Mouse (Mus musculus) embryonic facial prominence, embryonic 12.5 days (tissue): Measurements from ENCODE around the gene Clec18a. TPM values are rescaled to one million over a fixed set of nuclear protein-coding genes. Genes with fewer than 3 reads are reported as not detected.
"Not testable (repeated sequence)": the region's sequence is repeated elsewhere in the genome, so short reads cannot be mapped to it uniquely, and the experiment has no call there.

Source experiments
- ATAC-seq: fragments of 200-750 bp; cut with Nextera tagmentation; 2 replicates; pipeline ENCODE4 v1.8.0; 2017; ENCODE audit not compliant: insufficient number of reproducible peaks, insufficient read depth, low FRiP score, low TSS enrichment
- H3K27ac ChIP-seq: fragments of 300-500 bp; sonication (generic); 2 replicates; pipeline ENCODE4 v1.5.1; 2016; ENCODE audit warnings: mild to moderate bottlenecking
- H3K27me3 ChIP-seq: fragments of 300-500 bp; sonication (generic); 2 replicates; pipeline ENCODE4 v1.6.1; 2016; ENCODE audit warnings: mild to moderate bottlenecking, moderate library complexity
- H3K36me3 ChIP-seq: fragments of 300-500 bp; sonication (generic); 2 replicates; pipeline ENCODE4 v1.6.1; 2016; ENCODE audit warnings: mild to moderate bottlenecking
- H3K4me1 ChIP-seq: fragments of 300-500 bp; sonication (generic); 2 replicates; pipeline ENCODE4 v1.6.1; 2016
- H3K4me2 ChIP-seq: fragments of 300-500 bp; sonication (generic); replicated peaks from 2 replicates; pipeline ENCODE4 v1.6.1; 2016; ENCODE audit warnings: mild to moderate bottlenecking, moderate library complexity
- H3K4me3 ChIP-seq: fragments of 300-500 bp; sonication (generic); 2 replicates; pipeline ENCODE4 v1.5.1; 2016; ENCODE audit warnings: mild to moderate bottlenecking
- H3K9ac ChIP-seq: fragments of 300-500 bp; sonication (generic); 2 replicates; pipeline ENCODE4 v1.6.1; 2016; ENCODE audit warnings: mild to moderate bottlenecking, moderate library complexity
- H3K9me3 ChIP-seq: fragments of 300-500 bp; sonication (generic); 2 replicates; pipeline ENCODE4 v1.6.1; 2016; ENCODE audit warnings: mild to moderate bottlenecking, moderate library complexity
- WGBS: fragments of 180-500 bp; shearing (Covaris S2); methylation state at CpG from one replicate; pipeline ENCODE4 v1.1.7; 2016; 5-methylcytosine and 5-hydroxymethylcytosine counted together
- polyA plus RNA-seq: library from polyadenylated mRNA; unstranded; fragments of >200 nt; fragmentation: Nextera tagmentation; extraction: Ambion mirVana; gene quantifications from 2 replicates; pipeline ENCODE4 v1.2.1, GENCODE M21; 2016

Gene Clec18a
- polyA plus RNA-seq, 1 experiment from 2014 or later = 2.3 TPM

DNA sequence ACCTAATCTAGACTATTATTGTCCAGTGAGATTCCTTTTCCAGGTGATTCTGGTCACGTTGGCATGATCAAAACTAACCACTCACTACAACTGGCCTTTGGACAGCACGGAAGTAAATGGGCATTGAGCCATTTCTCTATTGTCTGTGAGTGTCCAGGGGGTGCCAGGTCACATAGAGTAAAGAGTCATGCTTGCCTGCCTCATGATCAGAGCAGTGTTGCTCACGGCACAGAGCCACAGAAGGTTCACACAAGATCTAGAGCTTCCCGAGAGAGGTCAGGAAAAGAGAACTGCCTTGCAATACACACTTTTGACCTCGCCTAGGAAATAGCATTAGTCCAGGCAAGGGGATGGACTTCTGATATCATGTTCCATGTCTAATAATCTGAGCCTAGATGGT is 12.8 kb downstream of the Clec18a start:
- ATAC-seq = no peak
- Histone ChIP-seq H3K36me3 (no peaks in the 10 kb centered on the region), H3K4me3 (no peak overlapping the region), H3K9me3 (no peaks in the 10 kb centered on the region), H3K4me2 (no peak overlapping the region), H3K27ac (no peak overlapping the region), H3K9ac (no peak overlapping the region), H3K4me1 (peaks cover 7% of the 10 kb centered on the region; the same call in 1 of the 2 replicates), H3K27me3 (no peaks in the 10 kb centered on the region; the same call in 1 of the 2 replicates)
- WGBS = 72% methylated on average over 5 of the region's 5 CpGs

DNA sequence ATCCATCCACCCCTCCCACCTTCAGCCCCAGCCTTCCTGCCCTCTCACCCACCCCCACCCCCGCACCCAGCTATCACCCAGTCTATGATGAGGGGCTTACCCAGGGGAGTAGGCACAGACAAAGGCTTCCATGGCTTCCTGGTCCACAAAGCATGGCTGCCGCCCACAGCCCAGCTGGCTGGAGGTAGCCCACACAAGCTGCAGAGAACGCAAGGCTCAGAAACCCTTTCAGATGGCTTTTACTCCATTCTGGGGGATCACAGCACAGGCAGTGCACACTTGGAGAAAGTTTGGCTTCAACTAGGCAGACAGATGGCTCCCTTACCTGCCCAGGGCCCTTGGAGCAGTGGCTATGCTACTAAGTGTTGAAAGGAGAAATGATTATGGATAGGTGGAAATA is 16.3 kb downstream of the Clec18a start:
- Histone ChIP-seq H3K36me3 (no peaks in the 10 kb centered on the region), H3K4me3 (no peak overlapping the region), H3K9ac (no peak overlapping the region), H3K27me3 (no peaks in the 10 kb centered on the region; the same call in 1 of the 2 replicates), H3K4me1 (no peaks in the 10 kb centered on the region), H3K9me3 (no peaks in the 10 kb centered on the region), H3K27ac (no peak overlapping the region), H3K4me2 (no peak overlapping the region)
- ATAC-seq = no peak
- WGBS = 77% methylated on average over 3 of the region's 3 CpGs

DNA sequence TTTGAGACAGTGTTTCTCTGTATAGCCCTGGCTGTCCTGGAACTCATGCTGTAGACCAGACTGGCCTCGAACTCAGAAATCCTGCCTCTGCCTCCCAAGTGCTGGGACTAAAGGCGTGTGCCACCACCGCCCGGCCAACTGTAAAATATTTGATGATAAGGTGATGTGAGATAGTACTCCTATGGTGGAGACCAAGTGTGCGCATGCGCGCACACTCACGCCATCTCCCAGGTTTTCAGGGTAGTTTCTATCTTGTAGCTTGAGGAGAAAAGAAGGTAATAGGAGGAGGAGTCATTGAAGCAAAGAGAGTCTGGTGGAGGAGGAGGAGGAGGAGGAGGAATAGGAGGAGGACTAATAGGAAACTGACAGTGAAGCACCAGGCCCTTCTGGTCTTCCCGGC is 23.6 kb downstream of the Clec18a start:
- H3K9me3 ChIP-seq, H3K27me3 ChIP-seq, H3K27ac ChIP-seq, H3K4me2 ChIP-seq, H3K4me1 ChIP-seq, ATAC-seq, H3K36me3 ChIP-seq, H3K4me3 ChIP-seq, H3K9ac ChIP-seq: not testable (repeated sequence)
- 91% methylated on average over 9 of the region's 9 CpGs for WGBS

DNA sequence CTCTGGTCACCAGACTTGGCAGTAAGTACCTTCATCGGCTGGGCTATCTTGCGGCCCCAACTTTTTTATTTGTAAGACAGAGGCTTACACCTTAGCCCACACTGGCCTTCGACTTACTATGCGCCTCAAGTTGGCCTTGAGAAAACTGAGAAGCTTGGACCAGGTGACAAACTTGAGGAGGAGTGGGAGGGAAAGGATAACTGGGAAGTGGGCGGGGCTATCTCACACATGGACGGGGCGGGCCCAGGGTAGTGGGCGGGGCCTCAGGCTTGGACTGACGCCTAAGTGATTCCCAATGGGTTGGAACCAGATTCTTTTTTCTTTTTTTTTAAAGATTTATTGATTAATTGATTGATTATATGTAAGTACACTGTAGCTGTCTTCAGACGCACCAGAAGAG is 24.8 kb downstream of the Clec18a start:
- no peaks in the 10 kb centered on the region for H3K36me3 ChIP-seq
- no peaks in the 10 kb centered on the region for H3K9me3 ChIP-seq
- 29% methylated on average over 10 of the region's 10 CpGs for WGBS
- no peak overlapping the region for H3K27ac ChIP-seq
- H3K4me3 ChIP-seq = no peak overlapping the region
- ATAC-seq = no peak
- H3K27me3 ChIP-seq = no peaks in the 10 kb centered on the region
- H3K4me1 ChIP-seq = 0 out of 2 replicates have a peak, but pooled peaks cover 3% of the 10 kb centered on the region
- no peak overlapping the region for H3K4me2 ChIP-seq
- no peak overlapping the region for H3K9ac ChIP-seq

DNA sequence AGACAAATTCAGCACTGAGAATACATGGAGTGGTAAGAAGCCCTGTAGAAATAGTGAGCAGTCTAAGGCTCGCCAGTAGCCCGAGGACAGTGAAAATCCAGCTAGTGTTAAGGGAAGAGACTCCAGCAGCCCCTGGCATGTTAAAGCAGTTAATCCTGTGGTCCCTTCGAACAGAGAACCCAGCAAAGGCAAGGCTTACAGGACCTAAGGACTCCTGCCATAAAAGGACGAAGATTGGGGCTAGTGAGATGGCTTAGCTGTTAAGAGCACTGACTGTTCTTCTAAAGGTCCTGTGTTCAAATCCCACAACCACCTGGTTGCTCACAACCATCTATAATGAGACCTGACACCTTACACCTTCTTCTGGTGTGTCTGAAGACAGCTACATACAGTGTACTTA is 25.9 kb downstream of the Clec18a start:
- Histone ChIP-seq H3K36me3 (no peaks in the 10 kb centered on the region), H3K4me3 (no peak overlapping the region), H3K9ac (no peak overlapping the region), H3K4me1 (peaks cover 5% of the 10 kb centered on the region; the same call in 1 of the 2 replicates), H3K27me3 (no peaks in the 10 kb centered on the region), H3K4me2 (no peak overlapping the region), H3K27ac (no peak overlapping the region), H3K9me3 (no peaks in the 10 kb centered on the region)
- WGBS = 65% methylated on average over 4 of the region's 4 CpGs
- ATAC-seq = no peak

DNA sequence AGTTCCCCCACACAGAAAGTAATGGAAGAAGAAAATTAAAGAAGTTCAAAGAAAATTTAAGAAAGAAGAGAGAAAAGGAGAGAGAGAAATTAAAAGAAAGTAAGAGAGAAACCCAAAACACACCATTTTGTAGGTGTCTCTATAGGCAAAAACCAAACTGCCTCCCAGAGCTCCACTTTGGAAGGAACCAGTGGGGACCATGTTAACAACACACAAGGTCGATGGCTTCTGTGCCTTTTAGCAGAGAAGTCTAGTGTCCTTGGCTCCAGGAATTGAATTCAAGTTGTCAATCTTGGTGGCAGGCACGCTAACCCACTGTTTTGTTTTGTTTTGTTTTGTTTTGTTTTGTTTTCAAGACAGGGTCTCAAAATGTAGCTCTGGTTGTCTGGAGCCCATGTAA is 29.3 kb downstream of the Clec18a start:
- H3K27ac ChIP-seq = 0 out of 2 replicates have a peak overlapping the region, but pooled peaks have one; percentile 36
- WGBS = 59% methylated on average over 2 of the region's 2 CpGs
- peaks cover 10% of the 10 kb centered on the region for H3K4me1 ChIP-seq

DNA sequence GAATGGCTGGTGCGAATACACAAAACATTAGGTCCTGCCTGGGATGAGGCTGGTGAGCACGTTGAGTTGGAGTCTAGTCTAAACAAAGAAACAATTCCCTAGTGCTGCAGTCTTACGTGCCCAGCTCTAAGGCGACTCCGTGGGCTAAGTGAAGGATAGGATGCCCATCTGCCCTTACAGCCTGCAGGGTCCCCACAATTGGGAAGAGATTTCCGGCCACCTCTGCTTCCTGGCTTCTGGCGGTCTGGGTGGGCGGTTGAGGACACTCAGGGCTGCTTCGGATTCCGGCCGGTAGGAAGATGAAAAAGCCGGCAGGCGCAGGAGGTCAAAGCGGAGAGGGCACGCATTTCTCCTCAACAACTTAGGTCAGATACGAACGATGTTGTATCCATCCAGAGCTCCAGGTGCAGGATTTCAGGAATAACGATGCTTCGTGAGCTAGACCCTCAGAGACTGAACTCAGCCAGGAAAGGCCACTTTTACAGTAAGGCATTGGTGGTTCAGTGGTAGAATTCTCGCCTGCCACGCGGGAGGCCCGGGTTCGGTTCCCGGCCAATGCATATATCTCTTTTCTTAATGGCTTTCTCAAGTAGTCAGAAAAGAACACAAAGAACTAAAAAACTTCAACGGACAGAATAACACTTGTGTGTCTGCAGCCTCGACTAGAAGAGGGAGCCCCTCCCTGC is 30.0 kb downstream of the Clec18a start:
- Histone ChIP-seq H3K27me3 (no peaks in the 10 kb centered on the region), H3K9ac (peak overlapping the region; percentile 59), H3K9me3 (no peaks in the 10 kb centered on the region), H3K4me1 (peaks cover 17% of the 10 kb centered on the region), H3K4me2 (peak overlapping the region; percentile 78), H3K4me3 (peak overlapping the region; percentile 72), H3K36me3 (0 out of 2 replicates have a peak, but pooled peaks cover 9% of the 10 kb centered on the region), H3K27ac (peak overlapping the region; percentile 63; the same call in 1 of the 2 replicates)
- under 1% methylated on average over 27 of the region's 27 CpGs for WGBS
- peak; percentile 68; the same call in 1 of the 2 replicates for ATAC-seq

More for the DNA sequence above, 29.3 kb downstream of the Clec18a start:
- H3K4me2 ChIP-seq = peak overlapping the region; percentile 78
- H3K9me3 ChIP-seq = no peaks in the 10 kb centered on the region
- peak overlapping the region; percentile 72; the same call in 1 of the 2 replicates for H3K4me3 ChIP-seq
- H3K36me3 ChIP-seq = 0 out of 2 replicates have a peak, but pooled peaks cover 9% of the 10 kb centered on the region
- ATAC-seq = no peak
- H3K27me3 ChIP-seq = no peaks in the 10 kb centered on the region
- no peak overlapping the region for H3K9ac ChIP-seq

DNA sequence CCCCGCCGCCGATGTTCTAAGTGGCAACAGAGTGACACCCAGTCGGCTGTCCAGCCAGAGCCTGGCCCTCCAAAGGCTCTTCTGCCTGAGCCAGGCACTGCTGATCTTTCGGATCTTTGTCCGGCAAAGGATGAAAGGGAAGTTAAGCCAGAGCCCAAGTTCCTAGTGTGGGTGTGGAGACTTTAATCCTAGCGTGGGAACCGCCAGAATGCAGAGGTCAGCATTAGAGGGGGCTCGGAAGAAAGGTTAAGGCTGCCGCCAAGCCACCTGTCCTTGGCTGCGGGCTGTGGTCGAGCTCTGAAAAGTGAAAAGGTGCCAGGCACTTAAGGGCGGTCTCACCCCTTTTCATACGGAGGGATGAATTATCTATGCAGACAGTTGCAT is 30.5 kb downstream of the Clec18a start:
- Histone ChIP-seq H3K9ac (peak overlapping the region; percentile 59), H3K36me3 (0 out of 2 replicates have a peak, but pooled peaks cover 9% of the 10 kb centered on the region), H3K27ac (peak overlapping the region; percentile 63; the same call in 1 of the 2 replicates), H3K4me2 (peak overlapping the region; percentile 78), H3K4me1 (peaks cover 22% of the 10 kb centered on the region), H3K4me3 (peak overlapping the region; percentile 72), H3K9me3 (no peaks in the 10 kb centered on the region), H3K27me3 (no peaks in the 10 kb centered on the region)
- under 1% methylated on average over 14 of the region's 14 CpGs for WGBS
- ATAC-seq = no peak

DNA sequence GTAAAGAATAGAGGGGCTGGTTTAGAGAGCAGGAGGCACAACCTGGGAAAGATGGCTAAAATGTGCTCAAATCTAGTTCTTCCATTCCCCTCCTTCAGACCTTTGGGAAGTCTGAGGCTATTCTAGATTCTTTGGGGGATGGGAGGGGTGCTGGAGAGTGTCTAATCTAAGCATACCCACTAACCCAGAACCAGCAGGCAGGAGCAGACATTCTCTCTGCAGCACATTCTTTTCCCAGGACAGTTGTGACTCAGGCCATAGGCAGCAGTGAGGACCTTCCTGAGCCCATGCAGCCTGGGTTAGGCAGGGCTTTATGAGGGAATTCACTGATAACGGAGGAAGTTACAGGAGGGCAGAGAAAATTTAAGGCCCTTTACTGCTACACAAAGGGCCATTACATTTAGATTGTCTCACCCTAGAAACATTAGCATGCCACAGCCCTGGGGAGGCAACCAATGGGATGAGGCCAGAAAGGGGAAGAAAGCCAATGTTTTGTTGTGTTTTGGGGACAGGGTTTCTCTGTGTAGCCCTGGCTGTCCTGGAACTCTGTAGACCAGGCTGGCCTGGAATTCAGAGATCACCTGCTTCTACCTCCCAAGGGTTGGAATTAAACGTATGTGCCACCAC is 33.2 kb downstream of the Clec18a start:
- H3K4me1 ChIP-seq = peaks cover 22% of the 10 kb centered on the region
- 59% methylated on average over 2 of the region's 2 CpGs for WGBS
- no peaks in the 10 kb centered on the region for H3K9me3 ChIP-seq
- no peak overlapping the region for H3K4me3 ChIP-seq
- no peak overlapping the region for H3K9ac ChIP-seq
- H3K27me3 ChIP-seq = no peaks in the 10 kb centered on the region
- H3K27ac ChIP-seq = no peak overlapping the region
- no peak overlapping the region for H3K4me2 ChIP-seq
- ATAC-seq = no peak
- H3K36me3 ChIP-seq = peaks cover 25% of the 10 kb centered on the region

DNA sequence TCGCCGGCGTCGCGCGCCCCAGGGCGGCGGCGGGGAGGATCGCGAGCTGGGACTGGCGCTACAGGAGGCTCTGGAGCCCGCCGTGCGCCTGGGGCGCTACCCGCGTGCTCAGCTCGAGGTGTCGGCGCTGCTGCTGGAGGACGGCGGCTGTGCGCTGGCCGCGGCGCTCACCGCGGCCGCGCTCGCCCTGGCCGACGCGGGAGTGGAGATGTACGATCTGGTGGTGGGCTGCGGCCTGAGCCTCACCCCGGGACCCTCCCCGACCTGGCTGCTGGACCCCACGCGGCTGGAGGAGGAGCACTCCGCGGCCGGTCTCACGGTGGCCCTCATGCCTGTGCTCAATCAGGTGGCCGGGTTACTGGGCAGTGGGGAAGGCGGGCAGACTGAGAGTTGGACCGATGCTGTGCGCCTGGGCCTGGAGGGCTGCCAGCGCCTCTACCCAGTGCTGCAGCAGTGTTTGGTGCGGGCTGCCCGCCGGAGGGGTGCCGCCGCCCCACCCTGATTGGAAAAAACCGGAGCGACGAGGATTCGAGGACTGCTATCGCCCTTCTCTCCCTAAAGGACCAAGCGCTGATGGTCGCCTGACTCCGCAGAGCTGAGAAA is 35.4 kb downstream of the Clec18a start:
- peak overlapping the region; percentile 92 for H3K4me3 ChIP-seq
- H3K9ac ChIP-seq = peak overlapping the region; percentile 97
- H3K4me2 ChIP-seq = peak overlapping the region; percentile 94
- under 1% methylated on average over 63 of the region's 63 CpGs for WGBS
- no peaks in the 10 kb centered on the region for H3K9me3 ChIP-seq
- ATAC-seq = peak; percentile 44; the same call in 1 of the 2 replicates
- no peaks in the 10 kb centered on the region for H3K27me3 ChIP-seq
- H3K4me1 ChIP-seq = peaks cover 19% of the 10 kb centered on the region
- H3K36me3 ChIP-seq = peaks cover 48% of the 10 kb centered on the region
- H3K27ac ChIP-seq = peak overlapping the region; percentile 83

DNA sequence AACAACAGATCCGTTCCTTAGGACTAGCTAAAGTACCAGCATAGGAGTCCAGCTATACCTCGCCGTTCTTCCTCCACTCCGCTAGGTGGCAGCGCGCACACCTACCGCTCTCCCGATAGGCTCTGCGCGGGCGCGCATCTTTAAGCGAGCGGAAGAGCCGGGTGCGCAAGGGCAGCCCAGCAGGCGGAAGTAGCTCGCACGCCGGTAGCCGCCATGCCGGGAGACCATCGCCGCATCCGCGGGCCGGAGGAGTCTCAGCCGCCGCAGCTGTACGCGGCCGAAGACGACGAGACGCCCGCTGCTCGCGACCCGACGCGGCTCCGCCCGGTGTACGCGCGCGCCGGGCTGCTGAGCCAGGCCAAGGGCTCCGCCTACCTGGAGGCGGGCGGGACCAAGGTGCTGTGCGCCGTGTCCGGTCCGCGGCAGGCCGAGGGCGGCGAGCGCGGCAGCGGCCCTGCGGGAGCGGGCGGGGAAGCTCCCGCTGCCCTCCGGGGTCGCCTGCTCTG is 36.0 kb downstream of the Clec18a start, which contains the start of gene Exosc6:
Gene Exosc6 (plus strand): TSS at position 182 of the 506 bp plus-strand sequence.
- ATAC-seq = peak; percentile 94
- Histone ChIP-seq H3K36me3 (peaks cover 53% of the 10 kb centered on the region), H3K4me1 (peaks cover 15% of the 10 kb centered on the region), H3K27ac (peak within 1 kb of the TSS; percentile 83), H3K4me3 (peak within 1 kb of the TSS; percentile 92), H3K27me3 (no peaks in the 10 kb centered on the region), H3K4me2 (peak within 1 kb of the TSS; percentile 94), H3K9ac (peak within 1 kb of the TSS; percentile 97), H3K9me3 (no peaks in the 10 kb centered on the region)
- under 1% methylated on average over 68 of the region's 68 CpGs for WGBS
